23 mouse cellular contexts compared by ENCODE assay signal in the genomic region with DNA sequence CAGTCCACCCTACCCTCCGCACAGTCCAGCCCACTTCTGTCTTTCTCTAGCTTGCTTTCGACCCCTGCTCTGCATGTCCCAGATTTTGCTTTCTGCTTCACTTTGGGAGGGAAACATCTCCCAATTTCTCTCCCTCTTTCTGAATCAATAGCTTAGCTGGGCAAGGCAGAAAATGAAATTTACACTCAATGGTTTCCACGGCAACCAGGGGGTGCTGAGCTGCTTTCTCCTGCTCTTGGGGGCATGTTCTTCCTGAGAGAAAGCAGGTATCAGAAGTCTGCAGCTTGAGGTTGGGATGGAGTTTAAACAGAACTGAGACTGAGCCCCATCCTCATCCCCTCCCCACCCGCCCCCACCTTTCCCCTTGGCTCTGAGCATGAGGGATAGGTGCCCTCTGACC.
DNase-seq lines count a peak whose midpoint lies in the region; ATAC-seq and TF ChIP-seq lines count a peak whose summit lies in the region.
"Had no signal": no experiment of that assay in that cellular context is flagged by ENCODE, and none has a peak within 500 bp of the region (broad histone marks: within the 10 kb centered on the region; RNA-seq: fewer than 3 reads in every experiment).

No protein-coding gene starts in this region.

- no peaks in the 10 kb centered on the region for H3K9me3 ChIP-seq in hindbrain, embryonic 10.5 days
- H3K9me3 ChIP-seq in hindbrain, embryonic 11.5 days (ENCODE audit: control insufficient read depth, low read length), result no peaks in the 10 kb centered on the region
- no peaks in the 10 kb centered on the region for H3K9me3 ChIP-seq in neural tube, embryonic 13.5 days
- H3K9me3 ChIP-seq in midbrain, embryonic 13.5 days, result no peaks in the 10 kb centered on the region
- no peaks in the 10 kb centered on the region for H3K9me3 ChIP-seq in midbrain, postnatal 0 days (ENCODE audit: low read length)
- H3K9me3 ChIP-seq in intestine, embryonic 15.5 days, result no peaks in the 10 kb centered on the region
- H3K9me3 ChIP-seq: embryonic facial prominence, embryonic 15.5 days; forebrain, embryonic 12.5 days; heart, embryonic 10.5 days had no signal

- no peak overlapping the region for H3K9ac ChIP-seq in hindbrain, embryonic 11.5 days (ENCODE audit: low read depth, low read length)
- H3K9ac ChIP-seq in neural tube, embryonic 13.5 days, result peak overlapping the region; percentile 26; the same call in 1 of the 2 replicates
- 0 out of 2 replicates have a peak overlapping the region, but pooled peaks have one; percentile 19 for H3K9ac ChIP-seq in midbrain, embryonic 13.5 days (replicated peaks)
- H3K9ac ChIP-seq in midbrain, postnatal 0 days (replicated peaks; ENCODE audit: low read length, poor library complexity, severe bottlenecking), result no peak overlapping the region
- no peak overlapping the region for H3K9ac ChIP-seq in intestine, embryonic 15.5 days
- H3K9ac ChIP-seq: embryonic facial prominence, embryonic 15.5 days; forebrain, embryonic 12.5 days had no signal

- 76% methylated on average over 4 of the region's 4 CpGs for WGBS in hindbrain, embryonic 10.5 days
- 77% methylated on average over 4 of the region's 4 CpGs for WGBS in hindbrain, embryonic 11.5 days
- 71% methylated on average over 4 of the region's 4 CpGs for WGBS in neural tube, embryonic 13.5 days
- 72% methylated on average over 4 of the region's 4 CpGs for WGBS in midbrain, embryonic 13.5 days
- WGBS in midbrain, postnatal 0 days, result 50% methylated on average over 4 of the region's 4 CpGs
- WGBS in intestine, embryonic 15.5 days, result 69% methylated on average over 4 of the region's 4 CpGs

- peak overlapping the region; percentile 43; the same call in 1 of the 2 replicates for H3K27ac ChIP-seq in hindbrain, embryonic 10.5 days
- no peak overlapping the region for H3K27ac ChIP-seq in hindbrain, embryonic 11.5 days (ENCODE audit: low read depth, low read length)
- no peak overlapping the region for H3K27ac ChIP-seq in neural tube, embryonic 13.5 days (replicated peaks)
- no peak overlapping the region for H3K27ac ChIP-seq in midbrain, embryonic 13.5 days
- peak overlapping the region; percentile 57 for H3K27ac ChIP-seq in midbrain, postnatal 0 days (ENCODE audit: low read depth, low read length)
- no peak overlapping the region for H3K27ac ChIP-seq in intestine, embryonic 15.5 days
- H3K27ac ChIP-seq: embryonic facial prominence, embryonic 15.5 days; forebrain, embryonic 12.5 days; heart, embryonic 10.5 days had no signal

- peak; percentile 35 for TF ChIP-seq CTCF in midbrain, postnatal 0 days (IDR thresholded peaks at IDR 0.05)

- no peak overlapping the region for H3K4me3 ChIP-seq in hindbrain, embryonic 10.5 days
- no peak overlapping the region for H3K4me3 ChIP-seq in hindbrain, embryonic 11.5 days (ENCODE audit: low read depth, low read length)
- H3K4me3 ChIP-seq in neural tube, embryonic 13.5 days, result no peak overlapping the region
- H3K4me3 ChIP-seq in midbrain, embryonic 13.5 days (replicated peaks), result no peak overlapping the region
- no peak overlapping the region for H3K4me3 ChIP-seq in midbrain, postnatal 0 days (ENCODE audit: low read depth, low read length)
- no peak overlapping the region for H3K4me3 ChIP-seq in intestine, embryonic 15.5 days (replicated peaks)
- H3K4me3 ChIP-seq: embryonic facial prominence, embryonic 15.5 days; erythroblast, embryonic 14.5 days; forebrain, embryonic 12.5 days; heart, embryonic 10.5 days had no signal

- no peak overlapping the region for H3K4me2 ChIP-seq in hindbrain, embryonic 11.5 days (replicated peaks; ENCODE audit: low read depth, low read length)
- no peak overlapping the region for H3K4me2 ChIP-seq in neural tube, embryonic 13.5 days
- no peak overlapping the region for H3K4me2 ChIP-seq in midbrain, embryonic 13.5 days (replicated peaks)
- H3K4me2 ChIP-seq in midbrain, postnatal 0 days (ENCODE audit: low read depth, low read length, poor library complexity, severe bottlenecking), result no peak overlapping the region
- H3K4me2 ChIP-seq in intestine, embryonic 15.5 days (replicated peaks), result no peak overlapping the region
- H3K4me2 ChIP-seq: embryonic facial prominence, embryonic 15.5 days; forebrain, embryonic 12.5 days had no signal

- peaks cover 22% of the 10 kb centered on the region for H3K27me3 ChIP-seq in hindbrain, embryonic 10.5 days (ENCODE audit: insufficient read depth, poor library complexity, severe bottlenecking)
- no peaks in the 10 kb centered on the region for H3K27me3 ChIP-seq in hindbrain, embryonic 11.5 days (ENCODE audit: control insufficient read depth, insufficient read depth, low read length)
- peaks cover 16% of the 10 kb centered on the region; the same call in 1 of the 2 replicates for H3K27me3 ChIP-seq in neural tube, embryonic 13.5 days
- peaks cover 3% of the 10 kb centered on the region for H3K27me3 ChIP-seq in midbrain, embryonic 13.5 days
- H3K27me3 ChIP-seq in midbrain, postnatal 0 days (ENCODE audit: insufficient read depth, low read length), result no peaks in the 10 kb centered on the region
- no peaks in the 10 kb centered on the region for H3K27me3 ChIP-seq in intestine, embryonic 15.5 days (replicated peaks)
- H3K27me3 ChIP-seq: embryonic facial prominence, embryonic 15.5 days had no signal

- no peak for DNase-seq in hindbrain, embryonic 10.5 days (ENCODE audit: low spot score)
- DNase-seq in hindbrain, embryonic 11.5 days (ENCODE audit: low spot score), result no peak
- DNase-seq in neural tube, embryonic 10.5 days (ENCODE audit: extremely low spot score, low spot score), result no peak
- DNase-seq in midbrain, postnatal 0 days (ENCODE audit: low spot score), result no peak
- DNase-seq in spleen, postnatal 10 days (ENCODE audit: low spot score in 2 of 2), result no peak
- DNase-seq: adrenal gland, adult 8-10 months; adrenal gland, postnatal 36 days; cerebellum, adult 11 months; cerebellum, adult 8-10 months; cerebellum, postnatal 14 days; embryo, embryonic 11 days; gastrocnemius, postnatal 10 days; heart, adult 18-20 months; heart, postnatal 10 days; heart, postnatal 4 days had no signal

- H3K4me1 ChIP-seq in hindbrain, embryonic 10.5 days (replicated peaks), result peaks cover 57% of the 10 kb centered on the region
- H3K4me1 ChIP-seq in hindbrain, embryonic 11.5 days (replicated peaks; ENCODE audit: control insufficient read depth, insufficient read depth, low read length), result peaks cover 11% of the 10 kb centered on the region
- H3K4me1 ChIP-seq in neural tube, embryonic 13.5 days (replicated peaks), result peaks cover 27% of the 10 kb centered on the region
- H3K4me1 ChIP-seq in midbrain, embryonic 13.5 days (replicated peaks), result peaks cover 57% of the 10 kb centered on the region
- peaks cover 19% of the 10 kb centered on the region for H3K4me1 ChIP-seq in midbrain, postnatal 0 days (ENCODE audit: insufficient read depth, low read length)
- no peaks in the 10 kb centered on the region for H3K4me1 ChIP-seq in intestine, embryonic 15.5 days (replicated peaks)
- H3K4me1 ChIP-seq: heart, embryonic 10.5 days had no signal

- H3K36me3 ChIP-seq in hindbrain, embryonic 10.5 days, result no peaks in the 10 kb centered on the region
- H3K36me3 ChIP-seq in hindbrain, embryonic 11.5 days (ENCODE audit: control insufficient read depth, insufficient read depth, low read length), result no peaks in the 10 kb centered on the region
- H3K36me3 ChIP-seq in neural tube, embryonic 13.5 days, result no peaks in the 10 kb centered on the region
- H3K36me3 ChIP-seq in midbrain, embryonic 13.5 days, result no peaks in the 10 kb centered on the region
- H3K36me3 ChIP-seq in midbrain, postnatal 0 days (ENCODE audit: insufficient read depth, low read length), result no peaks in the 10 kb centered on the region
- H3K36me3 ChIP-seq in intestine, embryonic 15.5 days, result no peaks in the 10 kb centered on the region
- H3K36me3 ChIP-seq: embryonic facial prominence, embryonic 15.5 days; forebrain, embryonic 12.5 days; heart, embryonic 10.5 days had no signal

- ATAC-seq in hindbrain, embryonic 11.5 days (ENCODE audit: low FRiP score), result no peak
- no peak for ATAC-seq in neural tube, embryonic 13.5 days (ENCODE audit: low read depth)
- no peak for ATAC-seq in midbrain, embryonic 13.5 days
- ATAC-seq in midbrain, postnatal 0 days (ENCODE audit: low FRiP score), result no peak
- ATAC-seq in intestine, embryonic 15.5 days, result no peak
- ATAC-seq: inflammation-experienced regulatory T-cells, adult 6 months had no signal

Comparison
In these comparisons a context has a peak if more than half of its experiments do, and no peak if none do; other contexts are left out.
1. H3K27ac ChIP-seq: peak in hindbrain, embryonic 10.5 days (single experiment) and midbrain, postnatal 0 days (single experiment); none in hindbrain, embryonic 11.5 days (single experiment), neural tube, embryonic 13.5 days (single experiment), midbrain, embryonic 13.5 days (single experiment) and intestine, embryonic 15.5 days (single experiment).
2. H3K9ac ChIP-seq: peak in neural tube, embryonic 13.5 days (single experiment) and midbrain, embryonic 13.5 days (single experiment); none in hindbrain, embryonic 11.5 days (single experiment), midbrain, postnatal 0 days (single experiment) and intestine, embryonic 15.5 days (single experiment).